Mouse (Mus musculus): ENCODE measurements around the gene Pigz. TPM values are rescaled to one million over a fixed set of nuclear protein-coding genes. Genes with fewer than 3 reads are reported as not detected.

Gene Pigz
- polyA plus RNA-seq, 1 experiment from 2014 or later = 0.75 TPM

DNA sequence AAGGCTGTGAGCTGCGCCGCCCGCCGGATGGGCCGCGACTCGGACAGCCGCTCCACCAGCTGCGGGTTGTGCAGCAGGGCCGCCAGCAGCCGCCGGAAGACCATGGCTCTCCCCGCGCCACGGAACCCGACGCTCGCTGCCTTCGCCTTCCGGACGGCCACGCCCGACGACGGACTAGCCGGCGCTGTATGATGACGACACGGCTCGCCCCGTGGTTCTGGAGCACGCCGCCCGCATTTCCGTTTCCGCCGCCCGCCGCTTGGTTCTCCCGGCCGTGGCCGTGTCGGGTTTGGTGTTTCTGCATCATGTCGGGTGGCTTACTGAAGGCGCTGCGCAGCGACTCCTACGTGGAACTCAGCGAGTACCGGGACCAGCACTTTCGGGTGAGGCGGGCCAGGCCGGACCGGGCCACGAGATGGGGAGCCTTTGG is 14.7 kb downstream of the Pigz start, which contains the start of the genes 0610012G03Rik and Ncbp2:
TSS of gene 0610012G03Rik (minus strand) at position 150 of the 430 bp plus-strand sequence.
TSS of gene Ncbp2 (plus strand) at position 169 of the 430 bp plus-strand sequence.
- H3K4me1 ChIP-seq (replicated peaks; ENCODE audit: control insufficient read depth, insufficient read depth, low read length) = peaks cover 15% of the 10 kb centered on the region
- WGBS = under 1% methylated on average over 55 of the region's 55 CpGs

DNA sequence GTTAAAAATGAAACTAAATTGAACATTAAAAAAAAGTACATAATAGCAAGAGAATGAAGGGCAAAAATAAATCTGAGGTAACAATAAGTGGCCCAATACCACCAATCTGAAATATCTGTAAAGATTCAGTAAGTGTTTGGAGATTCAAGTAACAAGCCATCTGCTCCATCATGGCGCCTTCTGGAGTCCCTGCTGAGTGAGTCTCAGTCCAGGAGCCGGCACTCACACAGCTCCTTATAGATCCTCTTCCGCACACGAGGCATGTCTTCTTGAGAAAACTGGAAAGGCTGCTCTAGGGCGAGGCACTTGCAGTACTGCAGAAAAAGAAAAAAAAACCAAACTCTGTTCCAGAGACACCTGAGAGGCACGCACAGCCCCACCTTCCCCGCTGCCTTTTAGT is 29.6 kb downstream of the Pigz start:
- Histone ChIP-seq H3K4me2 (no peak overlapping the region), H3K27me3 (replicated peaks; ENCODE audit: control insufficient read depth, insufficient read depth, low read length) (no peaks in the 10 kb centered on the region), H3K4me1 (replicated peaks; ENCODE audit: control insufficient read depth, insufficient read depth, low read length) (no peaks in the 10 kb centered on the region), H3K4me3 (ENCODE audit: low read depth, low read length) (no peak overlapping the region), H3K9me3 (ENCODE audit: control insufficient read depth, low read length) (no peaks in the 10 kb centered on the region), H3K36me3 (ENCODE audit: control insufficient read depth, insufficient read depth, low read length) (peaks cover 28% of the 10 kb centered on the region), H3K9ac (ENCODE audit: low read depth, low read length) (no peak overlapping the region), H3K27ac (ENCODE audit: low read depth, low read length) (no peak overlapping the region)
- 90% methylated on average over 7 of the region's 7 CpGs for WGBS
- ATAC-seq (replicated peaks; ENCODE audit: low FRiP score) (no peak), DNase-seq (ENCODE audit: low spot score) (no peak)

More for the DNA sequence above, 14.7 kb downstream of the Pigz start, which contains the start of the genes 0610012G03Rik and Ncbp2:
- Histone ChIP-seq H3K27me3 (replicated peaks; ENCODE audit: control insufficient read depth, insufficient read depth, low read length) (no peaks in the 10 kb centered on the region), H3K27ac (ENCODE audit: low read depth, low read length) (peak within 1 kb of the TSS; percentile 84), H3K4me2 (peak within 1 kb of the TSS; percentile 92), H3K9me3 (ENCODE audit: control insufficient read depth, low read length) (no peaks in the 10 kb centered on the region), H3K36me3 (ENCODE audit: control insufficient read depth, insufficient read depth, low read length) (0 out of 2 replicates have a peak, but pooled peaks cover 11% of the 10 kb centered on the region), H3K9ac (ENCODE audit: low read depth, low read length) (peak within 1 kb of the TSS; percentile 84), H3K4me3 (ENCODE audit: low read depth, low read length) (peak within 1 kb of the TSS; percentile 84)
- DNase-seq (ENCODE audit: low spot score) (peak; percentile 96), ATAC-seq (replicated peaks; ENCODE audit: low FRiP score) (peak; percentile 86)

DNA sequence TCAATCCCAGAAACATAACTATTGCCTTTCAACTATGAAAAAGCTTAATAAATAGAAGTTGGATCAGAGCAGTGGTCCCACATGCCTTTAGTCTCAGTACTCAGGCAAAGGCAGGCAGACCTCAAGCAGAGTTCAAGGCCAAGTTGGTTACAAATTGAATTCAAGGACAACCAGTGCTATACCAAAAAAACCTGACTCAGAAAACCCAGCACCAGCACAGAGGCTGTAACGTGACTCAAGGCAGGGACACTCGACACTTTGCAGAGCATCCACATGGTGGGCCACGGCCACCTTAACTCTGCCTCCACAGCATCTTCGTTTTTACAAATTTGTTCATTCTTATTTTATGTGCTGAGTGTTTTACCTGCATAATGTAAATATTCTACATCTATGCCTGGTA is 41.6 kb downstream of the Pigz start:
- Histone ChIP-seq H3K4me1 (replicated peaks; ENCODE audit: control insufficient read depth, insufficient read depth, low read length) (no peaks in the 10 kb centered on the region), H3K27ac (ENCODE audit: low read depth, low read length) (no peak overlapping the region), H3K9ac (ENCODE audit: low read depth, low read length) (no peak overlapping the region), H3K4me2 (no peak overlapping the region), H3K9me3 (ENCODE audit: control insufficient read depth, low read length) (no peaks in the 10 kb centered on the region), H3K4me3 (ENCODE audit: low read depth, low read length) (no peak overlapping the region), H3K36me3 (ENCODE audit: control insufficient read depth, insufficient read depth, low read length) (peaks cover 24% of the 10 kb centered on the region), H3K27me3 (replicated peaks; ENCODE audit: control insufficient read depth, insufficient read depth, low read length) (no peaks in the 10 kb centered on the region)
- DNase-seq (ENCODE audit: low spot score) (no peak), ATAC-seq (replicated peaks; ENCODE audit: low FRiP score) (no peak)
- WGBS = 89% methylated on average over 4 of the region's 4 CpGs

DNA sequence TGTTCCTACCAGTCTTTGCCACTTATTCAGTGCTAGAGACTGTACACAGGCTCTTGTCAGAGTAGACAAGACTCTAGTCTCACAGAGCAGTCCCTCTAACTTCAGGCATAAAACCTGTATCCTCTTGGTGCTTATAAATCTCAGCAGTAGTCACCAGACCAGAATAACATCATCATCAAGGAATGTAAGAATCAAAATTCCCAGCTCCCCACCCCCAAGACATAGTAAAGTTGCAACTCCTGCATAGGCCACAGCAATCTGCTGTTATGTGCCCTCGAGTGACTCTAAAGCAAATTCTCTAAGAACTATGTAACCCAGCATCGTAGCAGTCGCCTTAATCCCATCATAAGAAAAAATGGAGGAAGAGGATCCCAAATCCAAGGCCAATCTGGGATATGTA is 45.9 kb downstream of the Pigz start:
- Histone ChIP-seq H3K9me3 (ENCODE audit: control insufficient read depth, low read length) (no peaks in the 10 kb centered on the region), H3K4me1 (replicated peaks; ENCODE audit: control insufficient read depth, insufficient read depth, low read length) (no peaks in the 10 kb centered on the region), H3K36me3 (ENCODE audit: control insufficient read depth, insufficient read depth, low read length) (peaks cover 19% of the 10 kb centered on the region; the same call in 1 of the 2 replicates), H3K4me3 (ENCODE audit: low read depth, low read length) (no peak overlapping the region), H3K27ac (ENCODE audit: low read depth, low read length) (no peak overlapping the region), H3K27me3 (replicated peaks; ENCODE audit: control insufficient read depth, insufficient read depth, low read length) (no peaks in the 10 kb centered on the region), H3K4me2 (no peak overlapping the region), H3K9ac (ENCODE audit: low read depth, low read length) (no peak overlapping the region)
- ATAC-seq (replicated peaks; ENCODE audit: low FRiP score) (no peak), DNase-seq (ENCODE audit: low spot score) (no peak)
- 95% methylated on average over 3 of the region's 3 CpGs for WGBS

DNA sequence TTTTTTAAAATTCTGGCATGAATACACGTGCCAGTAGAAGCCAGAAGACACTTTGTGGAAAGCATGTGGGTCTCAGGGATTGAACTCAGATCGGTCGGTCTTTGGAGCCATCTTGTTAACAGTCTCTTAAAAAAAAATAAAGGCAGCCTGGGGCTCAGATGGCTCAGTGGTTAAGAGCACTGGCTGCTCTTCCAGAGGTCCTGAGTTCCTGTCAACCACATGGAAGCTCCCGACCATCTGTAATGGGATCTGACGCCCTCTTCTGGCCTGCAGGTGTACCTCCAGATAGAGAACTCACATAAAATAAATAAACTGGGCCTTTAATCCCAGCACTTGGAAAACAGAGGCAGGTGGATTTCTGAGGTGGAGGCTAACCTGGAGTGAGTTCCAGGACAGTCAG is 47.3 kb downstream of the Pigz start:
- Histone ChIP-seq H3K9ac (ENCODE audit: low read depth, low read length) (no peak overlapping the region), H3K4me2 (no peak overlapping the region), H3K9me3 (ENCODE audit: control insufficient read depth, low read length) (no peaks in the 10 kb centered on the region), H3K27ac (ENCODE audit: low read depth, low read length) (no peak overlapping the region), H3K4me1 (replicated peaks; ENCODE audit: control insufficient read depth, insufficient read depth, low read length) (no peaks in the 10 kb centered on the region), H3K4me3 (ENCODE audit: low read depth, low read length) (no peak overlapping the region), H3K36me3 (ENCODE audit: control insufficient read depth, insufficient read depth, low read length) (peaks cover 19% of the 10 kb centered on the region; the same call in 1 of the 2 replicates), H3K27me3 (replicated peaks; ENCODE audit: control insufficient read depth, insufficient read depth, low read length) (no peaks in the 10 kb centered on the region)
- DNase-seq (ENCODE audit: low spot score) (no peak), ATAC-seq (replicated peaks; ENCODE audit: low FRiP score) (no peak)
- WGBS = 80% methylated on average over 5 of the region's 5 CpGs

- Histone ChIP-seq H3K9ac (ENCODE audit: low read depth, low read length) (no peak overlapping the region), H3K4me3 (ENCODE audit: low read depth, low read length) (no peak overlapping the region), H3K36me3 (ENCODE audit: control insufficient read depth, insufficient read depth, low read length) (peaks cover 25% of the 10 kb centered on the region), H3K27me3 (replicated peaks; ENCODE audit: control insufficient read depth, insufficient read depth, low read length) (no peaks in the 10 kb centered on the region), H3K9me3 (ENCODE audit: control insufficient read depth, low read length) (no peaks in the 10 kb centered on the region), H3K27ac (ENCODE audit: low read depth, low read length) (no peak overlapping the region), H3K4me1 (replicated peaks; ENCODE audit: control insufficient read depth, insufficient read depth, low read length) (no peaks in the 10 kb centered on the region), H3K4me2 (no peak overlapping the region)
- ATAC-seq (replicated peaks; ENCODE audit: low FRiP score) (no peak), DNase-seq (ENCODE audit: low spot score) (no peak)
- WGBS = 71% methylated on average over 1 of the region's 1 CpGs
Observed at GRCm38 (mm10) chr16:31992039-31992438, 58.4 kb downstream of the Pigz start.

DNA sequence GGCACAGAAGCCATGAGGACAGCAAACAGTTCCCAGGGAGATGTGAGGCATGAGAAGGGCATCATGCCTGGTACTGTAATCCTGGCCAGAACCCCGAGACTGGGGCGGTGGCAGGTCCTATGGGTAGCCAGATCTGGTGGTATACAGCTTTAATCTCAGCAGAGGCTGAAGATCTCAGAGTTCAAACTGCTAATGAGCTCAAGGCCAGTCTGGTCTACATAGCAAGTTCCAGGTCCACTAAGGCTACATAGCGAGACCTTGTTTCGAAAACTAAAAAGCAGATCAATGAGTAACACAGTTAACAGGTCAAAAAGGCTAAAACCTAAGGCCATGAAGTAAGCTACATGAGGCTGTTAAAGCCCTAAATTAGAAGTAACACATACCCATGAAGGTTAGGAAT is 59.5 kb downstream of the Pigz start:
- WGBS = 95% methylated on average over 4 of the region's 4 CpGs
- H3K27me3 ChIP-seq (replicated peaks; ENCODE audit: control insufficient read depth, insufficient read depth, low read length) = no peaks in the 10 kb centered on the region
- H3K27ac ChIP-seq (ENCODE audit: low read depth, low read length) = no peak overlapping the region
- peaks cover 25% of the 10 kb centered on the region for H3K36me3 ChIP-seq (ENCODE audit: control insufficient read depth, insufficient read depth, low read length)
- H3K4me3 ChIP-seq (ENCODE audit: low read depth, low read length) = no peak overlapping the region
- DNase-seq (ENCODE audit: low spot score) = no peak
- ATAC-seq (replicated peaks; ENCODE audit: low FRiP score) = no peak
- H3K9me3 ChIP-seq (ENCODE audit: control insufficient read depth, low read length) = no peaks in the 10 kb centered on the region
- H3K4me1 ChIP-seq (replicated peaks; ENCODE audit: control insufficient read depth, insufficient read depth, low read length) = no peaks in the 10 kb centered on the region
- no peak overlapping the region for H3K4me2 ChIP-seq
- H3K9ac ChIP-seq (ENCODE audit: low read depth, low read length) = no peak overlapping the region

- H3K4me1 ChIP-seq (replicated peaks; ENCODE audit: control insufficient read depth, insufficient read depth, low read length) = no peaks in the 10 kb centered on the region
- no peak overlapping the region for H3K27ac ChIP-seq (ENCODE audit: low read depth, low read length)
- no peak overlapping the region for H3K4me2 ChIP-seq
- no peaks in the 10 kb centered on the region for H3K9me3 ChIP-seq (ENCODE audit: control insufficient read depth, low read length)
- no peak overlapping the region for H3K9ac ChIP-seq (ENCODE audit: low read depth, low read length)
- ATAC-seq (replicated peaks; ENCODE audit: low FRiP score) (no peak), DNase-seq (ENCODE audit: low spot score) (no peak)
- peaks cover 21% of the 10 kb centered on the region for H3K36me3 ChIP-seq (ENCODE audit: control insufficient read depth, insufficient read depth, low read length)
- no peaks in the 10 kb centered on the region for H3K27me3 ChIP-seq (replicated peaks; ENCODE audit: control insufficient read depth, insufficient read depth, low read length)
- no peak overlapping the region for H3K4me3 ChIP-seq (ENCODE audit: low read depth, low read length)
Observed at GRCm38 (mm10) chr16:31993946-31994345, 60.3 kb downstream of the Pigz start.
